Mouse (Mus musculus) brain, embryonic 14.5 days (tissue): ENCODE data around the gene A830031A19Rik. TPM values are rescaled to one million over a fixed set of nuclear protein-coding genes. Genes with fewer than 3 reads are reported as not detected.

ENCODE experiments used
- DNase-seq: peaks from one replicate; pipeline ENCODE4 v3.0.0-alpha.2; 2011; ENCODE audit warnings: low read depth
- CTCF ChIP-seq: fragments of 200-500 bp; IDR thresholded peaks from 2 replicates; pipeline ENCODE4 v1.5.1; 2012; ENCODE audit warnings: inconsistent platforms, mild to moderate bottlenecking, moderate library complexity, borderline replicate concordance; ENCODE audit not compliant: insufficient read depth, insufficient read length; ENCODE audit errors: extremely low read depth
- POLR2A ChIP-seq: fragments of 200-500 bp; IDR thresholded peaks from 2 replicates; pipeline ENCODE4 v1.6.1; 2012; ENCODE audit warnings: mild to moderate bottlenecking, inconsistent platforms, borderline replicate concordance; ENCODE audit not compliant: poor library complexity, insufficient read depth, insufficient read length, severe bottlenecking; ENCODE audit errors: extremely low read depth
- polyA plus RNA-seq: library from polyadenylated mRNA; depleted of rRNA; stranded (reverse); fragments of >200 nt; gene quantifications from 2 replicates; pipeline ENCODE4 v1.2.3, GENCODE M21; 2012

A830031A19Rik gene
- polyA plus RNA-seq, 1 experiment: 0.15 TPM

DNA sequence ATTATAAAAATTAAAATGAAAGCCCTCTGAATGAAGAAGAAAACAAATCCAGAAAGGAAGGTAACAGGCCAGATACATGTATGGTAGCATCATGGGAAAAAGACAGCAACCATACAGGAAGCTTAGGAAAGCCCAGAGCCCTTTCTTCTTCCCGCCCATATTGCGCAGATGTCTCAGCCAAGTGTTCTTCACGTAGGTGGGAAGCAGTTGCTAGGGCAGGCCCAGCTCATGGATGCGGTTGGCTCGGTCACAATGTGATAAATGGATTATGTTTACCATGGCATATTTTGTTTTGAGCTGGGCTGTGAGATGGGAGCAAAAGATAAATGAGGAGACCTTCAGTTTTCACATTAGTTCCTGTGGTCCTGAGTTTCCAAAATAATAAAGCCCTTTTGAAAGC lies 32.6 kb upstream of the A830031A19Rik start:
- TF ChIP-seq CTCF (no peak), POLR2A (no peak)
- no peak for DNase-seq

DNA sequence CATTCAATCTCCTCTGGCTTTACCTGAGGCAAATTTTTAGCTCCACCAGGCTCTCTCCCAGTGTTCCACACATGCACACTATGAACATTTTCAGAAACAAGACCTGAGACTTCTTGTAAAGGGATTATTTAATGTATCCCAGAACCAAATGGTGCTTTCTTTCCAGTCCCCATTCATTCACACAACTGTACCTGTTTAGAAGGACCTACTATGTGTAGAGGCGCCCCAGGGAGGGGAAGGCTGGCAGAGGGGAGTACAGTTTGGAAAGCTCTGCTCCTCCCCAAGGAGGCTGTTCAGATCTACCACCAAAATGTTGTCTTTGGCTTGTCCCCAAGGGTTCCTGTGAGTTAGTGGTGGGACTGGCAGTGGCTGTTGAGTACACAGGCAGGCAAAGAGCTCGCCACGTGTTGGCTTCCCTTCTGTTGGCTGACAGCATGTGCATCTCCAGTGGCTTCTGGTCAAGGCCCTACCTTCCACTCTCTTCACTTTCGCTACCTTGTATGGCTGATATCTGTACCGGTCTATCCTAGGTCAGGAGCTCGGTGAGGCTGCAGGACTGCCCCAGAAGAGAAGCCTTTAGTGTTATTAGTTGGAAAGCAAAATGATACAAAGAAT lies 28.4 kb upstream of the A830031A19Rik start:
- DNase-seq: no peak
- TF ChIP-seq CTCF: no peak
- TF ChIP-seq POLR2A: no peak

DNA sequence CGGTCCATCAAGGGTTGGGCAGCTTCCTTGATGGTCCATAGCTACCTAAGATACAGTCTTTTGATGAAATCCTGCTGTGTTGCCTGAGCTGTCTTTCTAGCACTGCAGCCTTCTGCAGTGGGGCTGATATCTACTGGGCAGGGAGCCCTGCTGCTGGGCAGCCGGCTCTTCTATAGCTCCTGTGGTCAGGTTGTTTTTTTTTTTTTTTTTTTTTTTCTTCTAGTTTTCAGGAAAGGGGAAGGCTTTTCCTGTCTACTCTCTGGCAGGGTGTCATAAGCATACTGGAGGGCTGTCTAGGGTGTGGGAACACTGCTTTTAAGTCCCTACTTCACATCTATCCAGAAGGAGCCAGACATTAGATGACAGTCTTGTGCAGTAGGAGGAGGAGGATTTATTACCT lies 27.5 kb upstream of the A830031A19Rik start:
- TF ChIP-seq POLR2A (no peak), CTCF (no peak)
- DNase-seq: no peak

DNA sequence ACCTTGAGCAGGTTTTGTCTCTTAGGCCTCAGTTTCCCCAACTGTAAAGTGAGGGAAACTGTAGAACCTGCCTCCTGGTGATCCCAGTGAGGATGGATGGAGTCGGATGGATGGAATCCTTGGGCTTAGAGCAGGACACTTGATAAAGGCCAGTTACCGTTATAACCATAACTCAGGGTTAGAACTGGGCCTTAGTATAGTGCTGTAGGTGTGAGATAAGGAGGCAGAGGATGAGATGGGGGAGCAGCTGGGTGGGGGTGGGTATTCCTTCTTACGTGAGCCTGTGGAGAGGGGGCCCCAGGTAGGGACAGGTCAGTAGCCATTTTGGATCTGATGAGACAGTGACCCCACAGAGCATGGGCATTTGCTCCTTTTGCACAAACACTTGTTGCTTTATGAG lies 26.8 kb upstream of the A830031A19Rik start:
- TF ChIP-seq POLR2A (no peak), CTCF (no peak)
- DNase-seq: no peak

DNA sequence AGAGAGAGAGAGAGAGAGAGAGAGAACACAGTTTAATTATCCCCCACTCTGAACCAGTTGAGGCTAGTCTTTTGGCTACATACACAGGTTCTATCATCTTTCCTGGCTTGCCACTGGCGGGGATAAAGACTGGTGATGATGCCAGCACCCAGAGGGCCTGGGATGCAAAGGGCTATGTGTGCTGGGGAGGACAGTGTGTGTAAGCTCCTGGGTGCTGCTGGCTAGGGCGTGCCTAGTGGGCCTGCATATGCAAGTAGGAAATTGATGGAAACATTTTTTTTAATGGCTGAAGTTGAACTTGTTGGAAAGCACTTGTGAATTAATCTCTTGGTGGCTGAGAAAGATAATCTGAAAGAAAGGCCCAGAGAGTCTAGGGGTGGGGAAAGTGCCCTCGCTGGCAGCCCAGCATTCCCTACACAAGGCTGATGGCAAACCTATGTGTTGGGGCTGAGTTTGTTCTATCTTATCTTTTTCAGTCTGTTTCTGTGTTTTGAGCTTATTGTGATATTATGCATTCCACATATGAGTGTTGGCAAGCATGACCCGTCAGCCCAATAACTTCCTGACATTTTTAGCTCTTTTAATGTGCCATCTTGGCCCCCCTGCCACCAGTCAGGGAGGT lies 25.7 kb upstream of the A830031A19Rik start:
- no peak for TF ChIP-seq POLR2A
- TF ChIP-seq CTCF: no peak
- peak; percentile 78 for DNase-seq

DNA sequence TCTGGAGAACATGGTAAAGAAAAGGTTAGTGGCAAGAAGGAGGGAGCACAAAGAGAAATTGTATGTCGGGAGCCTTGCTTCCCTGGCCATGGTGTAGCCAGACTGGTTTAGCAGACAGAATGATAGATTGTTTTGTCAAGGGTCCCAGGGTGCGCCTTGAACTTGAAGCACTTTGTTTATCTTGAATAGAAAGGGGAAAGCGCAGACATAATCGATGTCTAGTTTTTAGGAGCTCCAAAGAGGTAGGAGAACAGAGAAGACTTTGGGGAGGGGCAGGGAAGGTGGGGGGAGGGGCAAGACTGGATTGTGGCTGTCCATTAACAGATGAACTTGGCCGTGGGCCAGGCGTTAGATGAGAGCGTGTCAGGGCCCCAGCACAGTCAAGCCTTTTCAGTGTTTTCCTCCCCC lies 25.0 kb upstream of the A830031A19Rik start:
- DNase-seq: peak; percentile 88
- TF ChIP-seq CTCF: no peak
- TF ChIP-seq POLR2A: no peak

DNA sequence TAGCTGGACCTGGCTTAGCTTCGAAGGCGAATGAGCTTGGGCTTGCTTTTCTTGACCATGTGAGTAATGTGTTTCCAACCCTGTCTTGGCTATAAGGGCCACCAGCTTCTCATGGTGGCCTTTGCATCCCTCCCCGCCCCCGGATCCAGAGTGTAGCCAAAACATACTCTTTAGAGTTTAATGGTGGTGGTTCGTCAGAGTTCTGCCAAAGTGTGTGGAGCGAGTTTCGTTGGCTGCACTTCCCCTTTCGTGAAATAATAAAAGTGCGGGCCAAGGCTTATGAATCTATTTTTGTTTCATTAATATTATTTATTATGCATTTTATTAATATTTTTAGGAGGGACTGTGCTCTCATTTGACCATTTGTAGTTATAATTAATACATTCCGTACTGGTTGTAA lies 24.4 kb upstream of the A830031A19Rik start:
- TF ChIP-seq POLR2A (no peak), CTCF (no peak)
- no peak for DNase-seq

DNA sequence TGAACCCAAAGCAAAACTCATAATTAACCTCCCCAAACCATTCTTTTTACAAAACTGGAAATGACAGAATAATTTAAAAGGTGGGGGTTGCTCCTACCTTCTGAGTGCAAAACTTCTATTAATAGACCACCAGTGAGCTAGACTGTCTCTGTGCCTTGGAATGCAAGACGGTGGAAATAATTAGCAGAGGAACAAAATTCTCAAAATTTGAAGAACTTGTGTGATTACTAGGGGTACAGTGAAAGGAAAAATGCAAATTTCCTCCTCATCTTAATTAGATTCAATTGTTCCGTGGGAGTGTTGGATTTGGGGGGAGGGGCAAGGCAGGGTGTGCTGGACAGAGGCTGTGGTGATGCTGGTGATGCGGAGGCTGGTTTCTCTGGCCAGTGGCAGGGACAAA lies 23.8 kb upstream of the A830031A19Rik start:
- TF ChIP-seq POLR2A (no peak), CTCF (no peak)
- DNase-seq: peak; percentile 66

DNA sequence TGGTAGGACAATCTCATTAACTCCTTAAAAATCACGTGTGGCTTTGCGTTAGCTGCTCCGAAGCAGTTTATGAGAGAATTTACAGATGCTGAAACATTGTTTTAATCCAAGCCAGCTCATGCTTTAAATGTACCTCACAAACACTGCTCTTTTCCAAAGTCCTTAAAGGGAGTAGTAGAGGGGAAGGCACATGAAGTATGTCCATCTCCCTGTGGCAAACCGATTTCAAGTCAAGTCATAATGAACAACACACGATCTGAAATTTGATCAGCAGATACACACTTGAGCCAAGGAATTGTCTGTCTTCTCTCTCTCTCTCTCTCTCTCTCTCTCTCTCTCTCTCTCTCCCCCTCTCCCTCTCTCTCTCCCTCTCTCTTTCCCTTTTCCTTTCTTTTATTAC lies 23.2 kb upstream of the A830031A19Rik start:
- peak; percentile 39 for DNase-seq
- TF ChIP-seq CTCF (no peak), POLR2A (no peak)

DNA sequence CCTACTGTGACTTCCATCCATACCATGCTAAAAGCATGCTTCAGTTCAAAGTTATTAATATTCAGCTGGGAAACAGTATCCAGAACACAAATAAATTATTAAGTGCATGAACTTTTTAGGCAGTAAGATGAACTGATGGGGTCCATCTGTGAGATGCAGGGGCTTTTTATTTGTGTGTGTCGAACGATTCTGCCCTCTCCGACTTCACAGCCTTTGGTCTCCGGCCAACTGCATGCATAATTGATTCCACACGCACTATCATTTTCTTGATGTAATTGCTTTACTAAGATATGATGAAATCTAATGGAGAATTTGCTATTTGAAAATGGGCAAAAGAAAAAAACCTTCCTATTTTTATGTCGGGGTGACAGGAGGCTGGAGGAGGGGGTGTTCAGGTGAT lies 22.2 kb upstream of the A830031A19Rik start:
- TF ChIP-seq POLR2A (no peak), CTCF (no peak)
- peak; percentile 72 for DNase-seq

DNA sequence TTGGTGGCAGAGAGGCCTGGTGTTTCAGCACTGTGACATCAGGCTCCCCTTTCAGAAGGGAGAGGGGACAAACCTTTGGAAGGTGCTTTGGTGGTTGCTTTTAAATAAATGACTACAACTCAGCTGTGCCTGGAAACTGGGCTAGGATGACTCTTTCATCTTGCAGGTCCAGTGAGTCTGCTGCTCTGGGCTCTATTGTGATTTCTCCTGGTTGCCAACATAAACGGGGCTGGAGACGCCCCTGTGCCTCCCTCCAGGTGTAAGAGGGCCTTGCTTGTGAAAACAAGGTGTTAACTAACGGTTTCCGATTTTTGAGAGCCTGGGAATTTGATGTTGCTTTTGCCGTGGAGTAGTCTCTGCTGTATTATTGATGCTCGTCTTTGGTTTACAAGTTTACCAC lies 21.6 kb upstream of the A830031A19Rik start:
- no peak for DNase-seq
- TF ChIP-seq POLR2A: no peak
- TF ChIP-seq CTCF: no peak
